Comparison of ENCODE assay signal across 17 mouse cellular contexts in the genomic region with DNA sequence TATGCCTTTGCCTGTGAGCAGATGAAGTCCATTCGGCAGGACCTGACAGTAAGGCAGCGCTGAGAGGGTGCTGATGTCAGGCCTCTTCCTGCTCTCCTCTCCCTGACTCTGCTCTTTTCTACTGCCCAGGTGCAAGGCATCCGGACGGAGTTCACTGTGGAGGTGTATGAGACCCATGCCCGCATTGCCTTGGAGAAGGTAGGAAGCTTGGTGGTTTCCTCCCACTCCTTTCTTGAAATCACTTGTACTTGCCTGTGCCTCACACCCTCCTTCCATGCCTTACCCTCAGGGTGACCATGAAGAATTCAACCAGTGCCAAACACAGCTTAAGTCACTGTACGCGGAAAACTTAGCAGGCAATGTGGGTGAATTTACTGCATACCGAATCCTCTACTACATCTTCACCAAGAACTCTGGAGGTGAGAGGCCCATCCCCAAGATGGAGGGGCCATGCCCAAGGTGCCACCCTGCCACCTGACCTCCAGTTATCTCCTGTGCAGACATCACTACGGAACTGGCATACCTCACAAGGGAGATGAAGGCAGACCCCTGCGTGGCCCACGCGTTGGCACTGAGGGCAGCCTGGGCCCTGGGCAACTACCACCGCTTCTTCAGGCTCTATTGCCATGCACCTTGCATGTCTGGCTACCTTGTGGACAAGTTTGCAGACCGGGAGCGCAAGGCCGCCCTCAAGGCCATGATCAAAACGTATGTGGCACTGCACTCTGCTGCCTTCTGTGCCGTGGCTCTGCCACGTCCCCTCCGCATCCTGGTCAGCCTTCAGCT. TPM values are rescaled to one million over a fixed set of nuclear protein-coding genes. Genes with fewer than 3 reads are reported as not detected.
A peak's percentile ranks its signal among the peaks of the same experiment; 100 is the strongest.
DNase-seq lines count a peak whose midpoint lies in the region; ATAC-seq lines count a peak whose summit lies in the region.
"Had no signal": no experiment of that assay in that cellular context is flagged by ENCODE, and none has a peak within 500 bp of the region (broad histone marks: within the 10 kb centered on the region; RNA-seq: fewer than 3 reads in every experiment).

No protein-coding gene starts in this region.

- no peaks in the 10 kb centered on the region for H3K27me3 ChIP-seq in heart, embryonic 10.5 days (ENCODE audit: insufficient read depth, poor library complexity, severe bottlenecking)
- no peaks in the 10 kb centered on the region for H3K27me3 ChIP-seq in heart, embryonic 12.5 days (replicated peaks)
- H3K27me3 ChIP-seq: forebrain, embryonic 15.5 days; heart, embryonic 15.5 days; intestine, embryonic 15.5 days; lung, embryonic 15.5 days; neural tube, embryonic 12.5 days had no signal

- WGBS in heart, embryonic 10.5 days = 96% methylated on average over 20 of the region's 20 CpGs
- 93% methylated on average over 20 of the region's 20 CpGs for WGBS in heart, embryonic 12.5 days

- DNase-seq in heart, embryonic 10.5 days (ENCODE audit: low spot score) = peak; percentile 72
- DNase-seq in left cerebral cortex, postnatal 25 days (ENCODE audit: low spot score in 2 of 2) = peak; percentile 5
- no peak for DNase-seq in left cerebral cortex, adult 18-20 months (ENCODE audit: low spot score in 2 of 2)
- peak; percentile 14 to 22 for DNase-seq in cerebellum, postnatal 25 days
- peak; percentile 40 for DNase-seq in testis, postnatal 10 days (ENCODE audit: low spot score)
- no peak for DNase-seq in thymus, postnatal 4 days
- DNase-seq: right cerebral cortex, postnatal 14 days had no signal

- no peak overlapping the region for H3K4me2 ChIP-seq in heart, embryonic 12.5 days
- H3K4me2 ChIP-seq: forebrain, embryonic 15.5 days; heart, embryonic 15.5 days; intestine, embryonic 15.5 days; lung, embryonic 15.5 days; neural tube, embryonic 12.5 days had no signal

- intact Hi-C loops in left cerebral cortex, postnatal 25 days (cut with DNase I) = loop anchor here (5.0 kb wide), 3 partner anchors 118 to 453 kb away; a partner anchor contains a TSS

- H3K4me3 ChIP-seq in heart, embryonic 10.5 days = no peak overlapping the region
- no peak overlapping the region for H3K4me3 ChIP-seq in heart, embryonic 12.5 days
- H3K4me3 ChIP-seq: forebrain, embryonic 15.5 days; heart, adult 2 months; heart, embryonic 15.5 days; intestine, embryonic 15.5 days; lung, embryonic 15.5 days; neural tube, embryonic 12.5 days had no signal

- peaks cover 15% of the 10 kb centered on the region for H3K4me1 ChIP-seq in heart, embryonic 10.5 days
- peaks cover 13% of the 10 kb centered on the region for H3K4me1 ChIP-seq in heart, embryonic 12.5 days (replicated peaks)

- no peak for ATAC-seq in heart, embryonic 12.5 days (ENCODE audit: insufficient number of reproducible peaks, low FRiP score)
- ATAC-seq: forebrain, embryonic 15.5 days; hindbrain, embryonic 16.5 days; intestine, embryonic 15.5 days had no signal

- no peak overlapping the region for H3K27ac ChIP-seq in heart, embryonic 10.5 days
- H3K27ac ChIP-seq in heart, embryonic 12.5 days (ENCODE audit: poor library complexity, severe bottlenecking) = no peak overlapping the region
- H3K27ac ChIP-seq: forebrain, embryonic 15.5 days; heart, adult 2 months; heart, embryonic 15.5 days; intestine, embryonic 15.5 days; liver, embryonic 14.5 days; lung, embryonic 15.5 days; neural tube, embryonic 12.5 days had no signal

- no peak overlapping the region for H3K9ac ChIP-seq in heart, embryonic 12.5 days
- H3K9ac ChIP-seq: forebrain, embryonic 15.5 days; heart, embryonic 15.5 days; intestine, embryonic 15.5 days; liver, embryonic 14.5 days; lung, embryonic 15.5 days; neural tube, embryonic 12.5 days had no signal

- H3K36me3 ChIP-seq in heart, embryonic 10.5 days = peaks cover 79% of the 10 kb centered on the region
- H3K36me3 ChIP-seq in heart, embryonic 12.5 days = peaks cover 85% of the 10 kb centered on the region

- no peaks in the 10 kb centered on the region for H3K9me3 ChIP-seq in heart, embryonic 10.5 days
- no peaks in the 10 kb centered on the region for H3K9me3 ChIP-seq in heart, embryonic 12.5 days (replicated peaks)
- H3K9me3 ChIP-seq: forebrain, embryonic 15.5 days; heart, embryonic 15.5 days; intestine, embryonic 15.5 days; lung, embryonic 15.5 days; neural tube, embryonic 12.5 days had no signal

RNA-seq across cellular contexts. Expression of a gene that starts 5.2 kb away (rescaled TPM):
- polyA plus RNA-seq in heart, embryonic 10.5 days (2016; fragmentation: Nextera tagmentation; extraction: Ambion mirVana) = 1.8 and 2.2 TPM in 2 replicates
- polyA plus RNA-seq in heart, embryonic 12.5 days (2016; fragmentation: Nextera tagmentation; extraction: Ambion mirVana) = 2.3 and 2.5 TPM in 2 replicates
- total RNA-seq in left cerebral cortex, postnatal 25 days (2021) = 1 to 10 TPM; 6.8 to 7.2 TPM
- total RNA-seq in left cerebral cortex, adult 18-20 months (2021) = 1 to 10 TPM; 6.0 to 6.9 TPM

RNA-seq across cellular contexts. Expression of a gene that starts 8.1 kb away (rescaled TPM):
- polyA plus RNA-seq in heart, embryonic 10.5 days (2016; fragmentation: Nextera tagmentation; extraction: Ambion mirVana) = 72.6 and 75.1 TPM in 2 replicates
- polyA plus RNA-seq in heart, embryonic 12.5 days (2016; fragmentation: Nextera tagmentation; extraction: Ambion mirVana) = 77.6 and 79.2 TPM in 2 replicates
- 100 to 1,000 TPM; 120 to 142 TPM for total RNA-seq in left cerebral cortex, postnatal 25 days (2021)
- total RNA-seq in left cerebral cortex, adult 18-20 months (2021) = 100 to 1,000 TPM; 125 to 149 TPM

RNA-seq across cellular contexts. Expression of a gene that starts 19.7 kb away (rescaled TPM):
- polyA plus RNA-seq in heart, embryonic 10.5 days (2016; fragmentation: Nextera tagmentation; extraction: Ambion mirVana) = 27.4 and 35.7 TPM in 2 replicates
- 25.2 and 30.1 TPM in 2 replicates for polyA plus RNA-seq in heart, embryonic 12.5 days (2016; fragmentation: Nextera tagmentation; extraction: Ambion mirVana)
- 1 to 10 TPM; 1.4 to 1.9 TPM for total RNA-seq in left cerebral cortex, postnatal 25 days (2021)
- total RNA-seq in left cerebral cortex, adult 18-20 months (2021) = 1 to 10 TPM; 3.6 to 4.1 TPM
- total RNA-seq: megakaryocyte-erythroid progenitor cell, adult 5-6 weeks had no signal

RNA-seq across cellular contexts. Expression of a gene that starts 25.8 kb away (rescaled TPM):
- 0.54 and 0.83 TPM in 2 replicates for polyA plus RNA-seq in heart, embryonic 10.5 days (2016; fragmentation: Nextera tagmentation; extraction: Ambion mirVana)
- 0.65 and 0.97 TPM in 2 replicates for polyA plus RNA-seq in heart, embryonic 12.5 days (2016; fragmentation: Nextera tagmentation; extraction: Ambion mirVana)
- 100 to 1,000 TPM; 743 to 807 TPM for total RNA-seq in left cerebral cortex, postnatal 25 days (2021)
- 100 to 1,000 TPM; 597 TPM for total RNA-seq in left cerebral cortex, adult 18-20 months (2021)
- total RNA-seq: megakaryocyte-erythroid progenitor cell, adult 5-6 weeks had no signal

Comparison
In these comparisons a context has a peak if more than half of its experiments do, and no peak if none do; other contexts are left out.
1. DNase-seq: peak in heart, embryonic 10.5 days (single experiment), left cerebral cortex, postnatal 25 days (2 of 2), cerebellum, postnatal 25 days (2 of 2) and testis, postnatal 10 days (single experiment); none in left cerebral cortex, adult 18-20 months (0 of 2) and thymus, postnatal 4 days (single experiment).